Mouse (Mus musculus): Measurements from ENCODE around the gene Lypla2.
"Not testable (repeated sequence)": the region's sequence is repeated elsewhere in the genome, so short reads cannot be mapped to it uniquely, and the experiment has no call there.

Gene Lypla2

GRCm38 (mm10) chr4:135972556-135972906 lies at the start of gene Lypla2:
Gene Lypla2 (minus strand): TSS chr4:135972626.
- DNase-seq (ENCODE audit: low read depth, low spot score): peak; percentile 85

GRCm38 (mm10) chr4:136021549-136022047 lies 49.2 kb upstream of the Lypla2 start, which contains the start of gene Eloa:
Gene Eloa (minus strand): TSS chr4:136021763.
- peak; percentile 100 for DNase-seq (ENCODE audit: low read depth, low spot score)

GRCm38 (mm10) chr4:136020743-136021548 lies 48.5 kb upstream of the Lypla2 start:
- DNase-seq (ENCODE audit: low read depth, low spot score): peak; percentile 74

- no peak for DNase-seq (ENCODE audit: low read depth, low spot score)
These were observed 43.7 kb upstream of the Lypla2 start for GRCm38 (mm10) chr4:136016059-136016602.

- no peak for DNase-seq (ENCODE audit: low read depth, low spot score)
These were observed 38.2 kb upstream of the Lypla2 start for GRCm38 (mm10) chr4:136010586-136010985.

- no peak for DNase-seq (ENCODE audit: low read depth, low spot score)
These were observed 36.5 kb upstream of the Lypla2 start for GRCm38 (mm10) chr4:136008782-136009447.

GRCm38 (mm10) chr4:136006821-136007220 lies 34.4 kb upstream of the Lypla2 start:
- DNase-seq (ENCODE audit: low read depth, low spot score): no peak

- DNase-seq (ENCODE audit: low read depth, low spot score): no peak
These were observed 32.5 kb upstream of the Lypla2 start for GRCm38 (mm10) chr4:136004921-136005320.

GRCm38 (mm10) chr4:136004107-136004675 lies 31.8 kb upstream of the Lypla2 start:
- no peak for DNase-seq (ENCODE audit: low read depth, low spot score)

GRCm38 (mm10) chr4:135995118-135995517 lies 22.7 kb upstream of the Lypla2 start:
- DNase-seq (ENCODE audit: low read depth, low spot score): no peak

- no peak for DNase-seq (ENCODE audit: low read depth, low spot score)
These were observed 21.5 kb upstream of the Lypla2 start for GRCm38 (mm10) chr4:135993941-135994340.

- peak; percentile 17 for DNase-seq (ENCODE audit: low read depth, low spot score)
These were observed 15.3 kb upstream of the Lypla2 start for GRCm38 (mm10) chr4:135987714-135988113.

GRCm38 (mm10) chr4:135986943-135987710 lies 14.7 kb upstream of the Lypla2 start, which contains the start of gene Pithd1:
Gene Pithd1 (minus strand): TSS chr4:135987264.
- peak; percentile 97 for DNase-seq (ENCODE audit: low read depth, low spot score)

GRCm38 (mm10) chr4:135986301-135986942 lies 14.0 kb upstream of the Lypla2 start:
- peak; percentile 46 for DNase-seq (ENCODE audit: low read depth, low spot score)

GRCm38 (mm10) chr4:135985769-135986168 lies 13.3 kb upstream of the Lypla2 start:
- no peak for DNase-seq (ENCODE audit: low read depth, low spot score)

GRCm38 (mm10) chr4:135985193-135985592 lies 12.8 kb upstream of the Lypla2 start:
- DNase-seq (ENCODE audit: low read depth, low spot score): no peak

GRCm38 (mm10) chr4:135984556-135984955 lies 12.1 kb upstream of the Lypla2 start:
- no peak for DNase-seq (ENCODE audit: low read depth, low spot score)

- DNase-seq (ENCODE audit: low read depth, low spot score): peak; percentile 50
These were observed 9.2 kb upstream of the Lypla2 start for GRCm38 (mm10) chr4:135981524-135982063.

GRCm38 (mm10) chr4:135980223-135980622 lies 7.8 kb upstream of the Lypla2 start:
- not testable (repeated sequence) for DNase-seq (ENCODE audit: low read depth, low spot score)

- DNase-seq (ENCODE audit: low read depth, low spot score): no peak
These were observed 3.7 kb upstream of the Lypla2 start for GRCm38 (mm10) chr4:135976146-135976545.
